Comparison of ENCODE assay signal across 19 mouse cellular contexts in genomic region chr14:106390546-106390945, GRCm38 (mm10).
A peak's percentile ranks its signal among the peaks of the same experiment; 100 is the strongest.
DNase-seq lines count a peak whose midpoint lies in the region.
"Had no signal": no experiment of that assay in that cellular context is flagged by ENCODE, and none has a peak within 500 bp of the region (broad histone marks: within the 10 kb centered on the region; RNA-seq: fewer than 3 reads in every experiment).

No protein-coding gene starts in this region.

- DNase-seq in heart, adult 8-10 months (ENCODE audit: low spot score) = peak; percentile 35
- DNase-seq in heart, postnatal 4 days = no peak
- peak; percentile 18 for DNase-seq in kidney, postnatal 14 days
- DNase-seq in kidney, postnatal 4 days = no peak
- peak; percentile 26 for DNase-seq in brain, adult 2 months (ENCODE audit: low read depth, low spot score)
- peak; percentile 6 for DNase-seq in brain, embryonic 18.5 days (ENCODE audit: low read depth, low spot score)
- DNase-seq in thymus, postnatal 10 days (ENCODE audit: low spot score in 2 of 2) = no peak
- DNase-seq: adrenal gland, postnatal 25 days; B cell, adult 2 months; cerebellum, adult 2 months; cerebellum, postnatal 14 days; gastrocnemius, postnatal 36 days; layer of hippocampus, postnatal 36 days; liver, postnatal 0 days; lung, postnatal 10 days; midbrain, embryonic 14.5 days; retina, postnatal 1 day; right cerebral cortex, postnatal 14 days; thymus, postnatal 25 days had no signal

Comparison
In these comparisons a context has a peak if more than half of its experiments do, and no peak if none do; other contexts are left out.
1. DNase-seq: peak in heart, adult 8-10 months (single experiment), kidney, postnatal 14 days (single experiment), brain, adult 2 months (single experiment) and brain, embryonic 18.5 days (single experiment); none in heart, postnatal 4 days (single experiment), kidney, postnatal 4 days (0 of 2) and thymus, postnatal 10 days (0 of 2).